Mouse (Mus musculus): ENCODE measurements around the gene Cpsf7.

Gene Cpsf7

GRCm38 (mm10) chr19:10525106-10525901 is at the start of gene Cpsf7:
Gene Cpsf7, plus strand, starts transcription at chr19:10525266.
- in situ Hi-C loops (cut with MboI; ENCODE audit: unreplicated experiment in 2 of 2): loop anchor here in 1 of 2 experiments (25.0 kb wide), 1 partner anchor 1412 kb away; no protein-coding TSS in a partner anchor

DNA sequence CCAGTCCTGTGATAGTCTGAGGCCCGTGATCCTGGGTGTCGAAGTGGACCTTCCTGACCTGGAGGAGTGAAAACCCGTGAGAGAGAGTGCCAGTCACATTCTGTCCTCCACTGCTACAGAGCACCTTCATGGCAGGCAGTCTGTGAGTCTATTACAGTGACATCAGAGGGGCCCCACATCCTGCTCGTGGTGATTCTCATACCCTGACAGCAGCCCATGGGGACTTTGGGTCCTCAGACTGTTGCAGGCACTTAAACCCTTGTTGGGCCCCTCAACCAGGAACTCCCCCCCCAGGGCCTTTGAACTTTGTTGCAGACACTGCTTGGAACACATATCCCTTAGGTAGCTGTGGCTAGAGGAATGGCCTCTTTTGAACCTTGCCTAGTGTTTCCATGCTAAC is 45.5 kb upstream of the Cpsf7 start:
- in situ Hi-C loops (cut with MboI; ENCODE audit: unreplicated experiment in 2 of 2): no loop called here

DNA sequence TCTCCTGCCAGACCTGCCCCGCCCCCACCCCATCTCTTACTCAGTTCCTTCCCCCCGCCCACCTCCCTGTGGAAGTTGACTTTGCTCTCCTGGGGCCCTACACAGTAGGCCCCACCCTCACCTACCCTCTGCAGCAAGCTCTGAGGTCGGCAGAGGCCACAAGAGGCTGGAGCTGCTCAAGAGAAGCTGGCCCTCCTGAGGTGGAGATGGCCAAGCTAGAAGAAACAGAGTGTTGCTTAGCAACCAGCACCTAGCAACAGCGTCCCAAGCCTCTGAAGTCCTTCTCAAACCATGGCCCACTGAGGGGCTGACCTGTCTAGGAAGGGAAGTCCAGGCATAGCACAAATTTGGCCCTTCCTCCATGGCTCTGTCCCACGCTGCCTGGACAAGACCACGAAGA is 42.4 kb upstream of the Cpsf7 start, which contains the start of gene Ppp1r32:
Gene Ppp1r32 (minus strand): TSS at position 226 of the 400 bp plus-strand sequence.
- in situ Hi-C loops (cut with MboI; ENCODE audit: unreplicated experiment in 2 of 2): no loop called here

- in situ Hi-C loops (cut with MboI; ENCODE audit: unreplicated experiment in 2 of 2): loop anchor here (5.0 kb wide), 2 partner anchors 34 to 144 kb away; no protein-coding TSS in a partner anchor
These were observed 38.8 kb upstream of the Cpsf7 start for GRCm38 (mm10) chr19:10486264-10486738.

DNA sequence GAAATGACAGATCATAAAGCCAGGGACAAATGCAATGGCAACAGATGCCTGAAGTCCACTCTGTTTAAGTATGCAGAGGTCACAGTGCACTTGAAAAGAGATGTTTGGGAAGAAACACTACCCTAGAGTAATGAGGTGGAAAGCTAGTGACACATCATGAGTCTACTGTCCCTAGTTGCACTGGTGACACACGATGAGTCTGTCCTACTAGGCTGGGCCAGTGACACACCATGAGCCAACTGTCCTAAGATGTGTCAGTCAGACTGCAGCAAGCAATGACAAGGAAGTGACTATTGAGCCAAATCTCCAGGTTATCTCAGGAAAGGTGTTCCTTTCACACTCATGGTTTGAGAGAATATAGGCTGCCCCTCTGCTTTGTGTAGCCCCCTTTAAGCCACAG is 29.4 kb upstream of the Cpsf7 start:
- in situ Hi-C loops (cut with MboI; ENCODE audit: unreplicated experiment in 2 of 2): loop anchor here in 1 of 2 experiments (10.0 kb wide), 1 partner anchor 171 kb away; no protein-coding TSS in a partner anchor

- in situ Hi-C loops (cut with MboI; ENCODE audit: unreplicated experiment in 2 of 2): loop anchor here in 1 of 2 experiments (10.0 kb wide), 1 partner anchor 172 kb away; no protein-coding TSS in a partner anchor
These were observed 28.1 kb upstream of the Cpsf7 start for GRCm38 (mm10) chr19:10496976-10497375.

- in situ Hi-C loops (cut with MboI; ENCODE audit: unreplicated experiment in 2 of 2): loop anchor here in 1 of 2 experiments (10.0 kb wide), 1 partner anchor 173 kb away; no protein-coding TSS in a partner anchor
These were observed 27.4 kb upstream of the Cpsf7 start for GRCm38 (mm10) chr19:10497512-10498160.

- in situ Hi-C loops (cut with MboI; ENCODE audit: unreplicated experiment in 2 of 2): loop anchor here in 1 of 2 experiments (10.0 to 25.0 kb wide), 2 partner anchors 112 to 236 kb away; partner anchors contain the start of genes Ddb1 and Tkfc
These were observed 24.5 kb upstream of the Cpsf7 start for GRCm38 (mm10) chr19:10500581-10500980.

- in situ Hi-C loops (cut with MboI; ENCODE audit: unreplicated experiment in 2 of 2): loop anchor here in 1 of 2 experiments (10.0 to 25.0 kb wide), 2 partner anchors 110 to 238 kb away; partner anchors contain the start of genes Ddb1 and Tkfc
These were observed 22.5 kb upstream of the Cpsf7 start for GRCm38 (mm10) chr19:10502571-10502970.

- in situ Hi-C loops (cut with MboI; ENCODE audit: unreplicated experiment in 2 of 2): loop anchor here in 1 of 2 experiments (25.0 kb wide), 1 partner anchor 101 kb away; the partner anchor contains the start of genes Ddb1 and Tkfc
These were observed 14.2 kb upstream of the Cpsf7 start for GRCm38 (mm10) chr19:10510759-10511330.

DNA sequence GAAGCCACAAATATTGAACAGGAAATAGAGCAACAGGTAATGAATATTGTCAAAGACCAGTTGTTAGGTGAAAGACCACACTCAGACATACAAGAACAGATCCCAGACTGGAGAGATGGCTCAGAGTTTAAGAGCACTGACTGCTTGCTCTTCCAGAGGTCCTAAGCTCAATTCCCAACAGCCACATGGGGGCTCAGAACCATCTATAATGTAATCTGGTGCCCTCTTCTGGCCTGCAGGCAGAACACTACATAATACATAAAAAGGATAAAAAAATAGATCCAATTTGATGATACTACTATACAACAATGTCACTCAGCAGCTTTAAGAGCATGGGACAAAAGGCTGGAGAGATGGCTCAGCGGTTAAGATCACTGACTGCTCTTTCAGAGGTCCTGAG is 4.7 kb upstream of the Cpsf7 start:
- in situ Hi-C loops (cut with MboI; ENCODE audit: unreplicated experiment in 2 of 2): loop anchor here in 1 of 2 experiments (25.0 kb wide), 1 partner anchor 92 kb away; the partner anchor contains the start of genes Ddb1 and Tkfc

GRCm38 (mm10) chr19:10521926-10522325 is 3.1 kb upstream of the Cpsf7 start:
- in situ Hi-C loops (cut with MboI; ENCODE audit: unreplicated experiment in 2 of 2): loop anchor here in 1 of 2 experiments (25.0 kb wide), 1 partner anchor 90 kb away; the partner anchor contains the start of genes Ddb1 and Tkfc

DNA sequence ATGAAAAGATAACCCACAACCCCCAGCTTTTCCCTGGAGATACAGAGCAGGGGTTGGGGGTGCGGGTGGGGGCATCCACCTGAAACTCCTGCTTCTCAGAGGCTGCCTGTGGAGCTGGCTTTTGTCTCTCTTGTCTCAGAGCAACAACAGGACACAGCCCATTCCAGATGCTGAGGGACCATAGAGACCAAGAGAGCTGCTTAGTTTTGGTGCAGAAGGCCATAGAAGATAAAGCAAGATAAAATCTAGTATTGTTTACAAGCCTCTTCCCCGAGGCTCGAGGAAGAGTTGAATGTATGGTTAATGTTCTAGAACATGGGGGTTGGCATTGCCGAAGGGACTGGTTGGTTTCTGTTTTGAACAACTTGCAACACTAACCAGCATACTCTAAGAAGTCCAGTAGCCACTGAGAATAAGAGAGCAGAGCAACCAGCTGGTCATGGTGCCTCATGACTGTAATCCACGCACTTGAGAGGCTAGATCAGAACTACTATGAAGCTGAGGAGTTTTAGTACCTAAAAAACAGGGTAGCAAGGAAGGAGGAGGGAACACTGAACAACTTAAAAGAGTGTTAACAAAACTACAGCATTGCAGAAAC is 1.5 kb upstream of the Cpsf7 start:
- in situ Hi-C loops (cut with MboI; ENCODE audit: unreplicated experiment in 2 of 2): loop anchor here in 1 of 2 experiments (25.0 kb wide), 1 partner anchor 89 kb away; the partner anchor contains the start of genes Ddb1 and Tkfc

GRCm38 (mm10) chr19:10524784-10525105 is 321 bp upstream of the Cpsf7 start:
- in situ Hi-C loops (cut with MboI; ENCODE audit: unreplicated experiment in 2 of 2): loop anchor here (25.0 kb wide), 2 partner anchors 88 to 1413 kb away; partner anchors contain the start of genes Ddb1 (in 1 of the 2) and Tkfc (in 1 of the 2)

GRCm38 (mm10) chr19:10525910-10526309 is 844 bp downstream of the Cpsf7 start, which contains the start of gene Sdhaf2:
Gene Sdhaf2, minus strand, starts transcription at chr19:10526142.
- in situ Hi-C loops (cut with MboI; ENCODE audit: unreplicated experiment in 2 of 2): loop anchor here in 1 of 2 experiments (25.0 kb wide), 1 partner anchor 1411 kb away; no protein-coding TSS in a partner anchor

DNA sequence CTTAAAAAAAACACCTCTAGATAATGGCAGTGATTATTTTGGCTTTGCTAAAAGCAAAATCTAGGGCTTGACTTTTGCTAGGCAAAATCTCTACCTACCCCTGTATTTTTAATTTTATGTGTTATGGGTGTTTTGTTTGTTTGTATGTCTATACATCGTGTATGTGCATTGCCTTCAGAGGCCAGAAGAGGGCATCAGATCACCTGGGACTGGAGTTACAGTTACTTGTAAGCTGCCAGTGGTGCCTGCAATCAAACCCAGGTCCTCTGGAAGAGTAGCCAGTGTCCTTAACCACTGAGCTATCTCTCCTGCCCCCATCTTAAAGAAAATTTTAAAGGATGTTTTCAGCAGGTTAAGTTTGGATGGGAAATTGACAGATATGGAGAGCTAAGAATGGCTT is 5.0 kb downstream of the Cpsf7 start:
- in situ Hi-C loops (cut with MboI; ENCODE audit: unreplicated experiment in 2 of 2): loop anchor here in 1 of 2 experiments (25.0 kb wide), 1 partner anchor 1407 kb away; no protein-coding TSS in a partner anchor

DNA sequence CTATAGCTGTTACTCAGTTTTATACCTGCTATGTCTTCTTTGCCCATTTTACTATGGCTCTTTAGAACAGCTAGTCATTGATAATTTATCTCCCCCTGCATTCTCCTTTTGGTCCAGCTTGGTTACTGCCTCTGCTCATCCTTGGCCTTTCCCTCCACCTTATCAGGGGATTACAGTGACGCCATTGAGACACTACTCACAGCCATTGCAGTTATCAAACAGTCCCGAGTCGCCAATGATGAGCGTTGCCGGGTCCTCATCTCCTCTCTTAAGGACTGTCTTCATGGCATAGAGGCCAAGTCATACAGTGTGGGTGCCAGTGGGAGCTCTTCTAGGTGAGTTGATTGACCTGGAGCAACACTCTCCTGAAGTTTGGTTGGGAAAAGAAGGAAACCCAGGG is 14.4 kb downstream of the Cpsf7 start:
- in situ Hi-C loops (cut with MboI; ENCODE audit: unreplicated experiment in 2 of 2): loop anchor here in 1 of 2 experiments (25.0 kb wide), 1 partner anchor 1398 kb away; no protein-coding TSS in a partner anchor

- in situ Hi-C loops (cut with MboI; ENCODE audit: unreplicated experiment in 2 of 2): no loop called here
These were observed 30.8 kb downstream of the Cpsf7 start, which contains the start of gene Tmem216 for GRCm38 (mm10) chr19:10555624-10556510. Gene Tmem216, minus strand, starts transcription at chr19:10556238.
